Mouse (Mus musculus) embryonic facial prominence, embryonic 11.5 days (tissue): ENCODE measurements around the gene Tnpo1. TPM values are rescaled to one million over a fixed set of nuclear protein-coding genes. Genes with fewer than 3 reads are reported as not detected.

Experiments
- ATAC-seq: fragments of 200-750 bp; cut with Nextera tagmentation; replicated peaks from 2 replicates; pipeline ENCODE4 v1.8.0; 2017; ENCODE audit warnings: low read depth; ENCODE audit not compliant: insufficient number of reproducible peaks, low FRiP score, low TSS enrichment
- DNase-seq: peaks from one replicate; pipeline ENCODE4 v3.0.0-alpha.2; 2015; ENCODE audit warnings: low spot score
- H3K27ac ChIP-seq: fragments of 300-500 bp; sonication (generic); replicated peaks from 2 replicates; pipeline ENCODE4 v1.5.1; 2014; ENCODE audit warnings: mild to moderate bottlenecking, low read depth, low read length, control low read depth
- H3K27me3 ChIP-seq: fragments of 300-500 bp; sonication (generic); 2 replicates; pipeline ENCODE4 v1.6.1; 2014; ENCODE audit warnings: mild to moderate bottlenecking, low read length, moderate library complexity, mixed read lengths; ENCODE audit not compliant: control insufficient read depth, insufficient read depth
- H3K36me3 ChIP-seq: fragments of 300-500 bp; sonication (generic); replicated peaks from 2 replicates; pipeline ENCODE4 v1.6.1; 2014; ENCODE audit warnings: low read depth, mild to moderate bottlenecking, low read length, moderate library complexity, mixed read lengths; ENCODE audit not compliant: control insufficient read depth, insufficient read depth
- H3K4me1 ChIP-seq: fragments of 300-500 bp; sonication (generic); 2 replicates; pipeline ENCODE4 v1.6.1; 2014; ENCODE audit warnings: low read length, mixed read lengths; ENCODE audit not compliant: control insufficient read depth, insufficient read depth
- H3K4me2 ChIP-seq: fragments of 300-500 bp; sonication (generic); 2 replicates; pipeline ENCODE4 v1.6.1; 2014; ENCODE audit warnings: low read depth, mild to moderate bottlenecking, control low read depth, low read length, moderate library complexity
- H3K4me3 ChIP-seq: fragments of 300-500 bp; sonication (generic); 2 replicates; pipeline ENCODE4 v1.5.1; 2014; ENCODE audit warnings: low read depth, low read length, control low read depth
- H3K9ac ChIP-seq: fragments of 300-500 bp; sonication (generic); replicated peaks from 2 replicates; pipeline ENCODE4 v1.6.1; 2014; ENCODE audit warnings: mild to moderate bottlenecking, control low read depth, low read length
- H3K9me3 ChIP-seq: fragments of 300-500 bp; sonication (generic); replicated peaks from 2 replicates; pipeline ENCODE4 v1.6.1; 2016; ENCODE audit warnings: mild to moderate bottlenecking, low read length, inconsistent platforms, mixed read lengths; ENCODE audit not compliant: control insufficient read depth
- WGBS: fragments of 180-500 bp; shearing (Covaris S2); extraction: QIAGEN DNeasy Blood & Tissue Kit; methylation state at CpG from one replicate; pipeline ENCODE4 v1.1.7; 2014; 5-methylcytosine and 5-hydroxymethylcytosine counted together
- polyA plus RNA-seq: library from polyadenylated mRNA; unstranded; fragments of >200 nt; fragmentation: Nextera tagmentation; extraction: Ambion mirVana; gene quantifications from 2 replicates; pipeline ENCODE4 v1.2.1, GENCODE M21; 2014

Gene Tnpo1
- polyA plus RNA-seq, 1 experiment from 2014 or later, result 61.5 TPM

- under 1% methylated on average over 26 of the region's 81 CpGs for WGBS
Measured at GRCm38 (mm10) chr13:98814275-98815040, 111.7 kb downstream of the Tnpo1 start.

GRCm38 (mm10) chr13:98813596-98814274 is 112.4 kb downstream of the Tnpo1 start:
- no peaks in the 10 kb centered on the region for H3K9me3 ChIP-seq
- H3K9ac ChIP-seq, result peak overlapping the region; percentile 97
- H3K27me3 ChIP-seq, result no peaks in the 10 kb centered on the region
- DNase-seq (peak; percentile 39), ATAC-seq (no peak)
- 34% methylated on average over 12 of the region's 12 CpGs for WGBS
- peak overlapping the region; percentile 61 for H3K4me3 ChIP-seq
- peak overlapping the region; percentile 53 for H3K4me2 ChIP-seq
- H3K27ac ChIP-seq, result no peak overlapping the region
- H3K36me3 ChIP-seq, result no peaks in the 10 kb centered on the region
- H3K4me1 ChIP-seq, result no peaks in the 10 kb centered on the region

More at GRCm38 (mm10) chr13:98814275-98815040, 111.7 kb downstream of the Tnpo1 start:
- Histone ChIP-seq H3K27ac (peak overlapping the region; percentile 95), H3K9ac (peak overlapping the region; percentile 97), H3K36me3 (no peaks in the 10 kb centered on the region), H3K4me1 (no peaks in the 10 kb centered on the region), H3K27me3 (no peaks in the 10 kb centered on the region), H3K4me3 (peak overlapping the region; percentile 61), H3K9me3 (no peaks in the 10 kb centered on the region), H3K4me2 (peak overlapping the region; percentile 53)
- DNase-seq (peak; percentile 56), ATAC-seq (peak; percentile 54)

- DNase-seq (no peak), ATAC-seq (no peak)
- H3K9ac ChIP-seq, result no peak overlapping the region
- H3K4me1 ChIP-seq, result no peaks in the 10 kb centered on the region
- H3K4me3 ChIP-seq, result no peak overlapping the region
- no peak overlapping the region for H3K27ac ChIP-seq
- no peaks in the 10 kb centered on the region for H3K9me3 ChIP-seq
- H3K27me3 ChIP-seq, result no peaks in the 10 kb centered on the region
- no peak overlapping the region for H3K4me2 ChIP-seq
- 69% methylated on average over 2 of the region's 2 CpGs for WGBS
- no peaks in the 10 kb centered on the region for H3K36me3 ChIP-seq
Measured at GRCm38 (mm10) chr13:98813167-98813566, 113.0 kb downstream of the Tnpo1 start.

- Histone ChIP-seq H3K36me3 (no peaks in the 10 kb centered on the region), H3K4me2 (no peak overlapping the region), H3K9ac (no peak overlapping the region), H3K9me3 (no peaks in the 10 kb centered on the region), H3K27ac (no peak overlapping the region), H3K4me1 (no peaks in the 10 kb centered on the region), H3K27me3 (no peaks in the 10 kb centered on the region), H3K4me3 (no peak overlapping the region)
- 71% methylated on average over 4 of the region's 4 CpGs for WGBS
- DNase-seq (no peak), ATAC-seq (no peak)
Measured at GRCm38 (mm10) chr13:98812285-98812684, 113.9 kb downstream of the Tnpo1 start.

- no peak overlapping the region for H3K27ac ChIP-seq
- no peak for DNase-seq
- ATAC-seq, result no peak
- no peak overlapping the region for H3K9ac ChIP-seq
- 75% methylated on average over 6 of the region's 6 CpGs for whole genome bisulfite sequencing
- H3K4me2 ChIP-seq, result no peak overlapping the region
- no peaks in the 10 kb centered on the region for H3K9me3 ChIP-seq
- no peaks in the 10 kb centered on the region for H3K36me3 ChIP-seq
- H3K4me3 ChIP-seq, result no peak overlapping the region
- H3K27me3 ChIP-seq, result no peaks in the 10 kb centered on the region
- H3K4me1 ChIP-seq, result no peaks in the 10 kb centered on the region
Measured at GRCm38 (mm10) chr13:98810143-98810542, 116.0 kb downstream of the Tnpo1 start.

GRCm38 (mm10) chr13:98809087-98809486 is 117.1 kb downstream of the Tnpo1 start:
- DNase-seq (no peak), ATAC-seq (no peak)
- Histone ChIP-seq H3K9ac (no peak overlapping the region), H3K27me3 (no peaks in the 10 kb centered on the region), H3K36me3 (no peaks in the 10 kb centered on the region), H3K4me2 (no peak overlapping the region), H3K27ac (no peak overlapping the region), H3K4me1 (no peaks in the 10 kb centered on the region), H3K4me3 (no peak overlapping the region), H3K9me3 (no peaks in the 10 kb centered on the region)
- whole genome bisulfite sequencing, result 94% methylated on average over 1 of the region's 1 CpGs

- 0 out of 2 replicates have a peak, but pooled peaks cover 3% of the 10 kb centered on the region for H3K9me3 ChIP-seq
- no peaks in the 10 kb centered on the region for H3K4me1 ChIP-seq
- DNase-seq (no peak), ATAC-seq (no peak)
- H3K36me3 ChIP-seq, result peaks cover 2% of the 10 kb centered on the region; the same call in 1 of the 2 replicates
- no peak overlapping the region for H3K4me3 ChIP-seq
- 86% methylated on average over 1 of the region's 1 CpGs for WGBS
- H3K4me2 ChIP-seq, result no peak overlapping the region
- H3K27ac ChIP-seq, result no peak overlapping the region
- H3K9ac ChIP-seq, result no peak overlapping the region
- H3K27me3 ChIP-seq, result no peaks in the 10 kb centered on the region
Measured at GRCm38 (mm10) chr13:98804480-98804879, 121.7 kb downstream of the Tnpo1 start.

- H3K4me1 ChIP-seq, result no peaks in the 10 kb centered on the region
- H3K4me3 ChIP-seq, result no peak overlapping the region
- DNase-seq (no peak), ATAC-seq (no peak)
- H3K9me3 ChIP-seq, result 0 out of 2 replicates have a peak, but pooled peaks cover 3% of the 10 kb centered on the region
- no peak overlapping the region for H3K9ac ChIP-seq
- WGBS, result 90% methylated on average over 4 of the region's 4 CpGs
- H3K36me3 ChIP-seq, result peaks cover 2% of the 10 kb centered on the region; the same call in 1 of the 2 replicates
- H3K27me3 ChIP-seq, result no peaks in the 10 kb centered on the region
- no peak overlapping the region for H3K27ac ChIP-seq
- no peak overlapping the region for H3K4me2 ChIP-seq
Measured at GRCm38 (mm10) chr13:98803699-98804098, 122.5 kb downstream of the Tnpo1 start.
